Mouse (Mus musculus) left cerebral cortex, adult 2 months (tissue): Measurements from ENCODE around the gene Gm12695. TPM values are rescaled to one million over a fixed set of nuclear protein-coding genes. Genes with fewer than 3 reads are reported as not detected.

Experiments
- DNase-seq, 2 experiments: peaks; one replicate each; pipeline ENCODE4 v3.0.0; 2021 to 2022; ENCODE audit warnings: low spot score in 2 of 2, mixed read lengths in 1 of 2; ENCODE audit errors: extremely low spot score in 1 of 2
- H3K27ac ChIP-seq: fragments of 200-600 bp; 2 replicates; pipeline ENCODE4 v1.8.1; 2022
- H3K4me3 ChIP-seq: fragments of 200-600 bp; 2 replicates; pipeline ENCODE4 v1.8.1; 2022
- CTCF ChIP-seq: fragments of 200-600 bp; IDR thresholded peaks from 2 replicates; pipeline ENCODE4 v1.8.1; 2022; ENCODE audit warnings: antibody characterized with exemption, mild to moderate bottlenecking, moderate library complexity
- intact Hi-C: fragments of 180-260 bp; cut with DNase I; formaldehyde crosslinking; loops from one replicate; pipeline ENCODE4 v1.15.1; 2025
- total RNA-seq, 2 experiments: library from RNA; stranded (reverse); gene quantifications; 2 replicates each; pipeline ENCODE4 v1.2.3; 2021

Gene Gm12695
- total RNA-seq, 2 experiments from 2014 or later: not detected

- no peak for DNase-seq
- Histone ChIP-seq H3K27ac (no peak overlapping the region), H3K4me3 (no peak overlapping the region)
- no peak for TF ChIP-seq CTCF
- intact Hi-C loops: no loop called here
These were observed 44.5 kb downstream of the Gm12695 start for GRCm38 (mm10) chr4:96740472-96740871.

GRCm38 (mm10) chr4:96729256-96729655 lies 55.7 kb downstream of the Gm12695 start:
- DNase-seq: no peak
- no peak for TF ChIP-seq CTCF
- Histone ChIP-seq H3K27ac (no peak overlapping the region), H3K4me3 (no peak overlapping the region)
- intact Hi-C loops: no loop called here

- intact Hi-C loops: no loop called here
- no peak for DNase-seq
- no peak overlapping the region for H3K4me3 ChIP-seq
- no peak overlapping the region for H3K27ac ChIP-seq
- TF ChIP-seq CTCF: no peak
These were observed 56.8 kb downstream of the Gm12695 start for GRCm38 (mm10) chr4:96728211-96728610.

GRCm38 (mm10) chr4:96725415-96726055 lies 59.5 kb downstream of the Gm12695 start:
- no peak for DNase-seq
- no peak overlapping the region for H3K27ac ChIP-seq
- intact Hi-C loops: no loop called here

GRCm38 (mm10) chr4:96722301-96722700 lies 62.7 kb downstream of the Gm12695 start:
- no peak for TF ChIP-seq CTCF
- no peak for DNase-seq
- no peak overlapping the region for H3K27ac ChIP-seq
- H3K4me3 ChIP-seq: no peak overlapping the region
- intact Hi-C loops: no loop called here

More at GRCm38 (mm10) chr4:96725415-96726055, 59.5 kb downstream of the Gm12695 start:
- no peak for TF ChIP-seq CTCF
- H3K4me3 ChIP-seq: no peak overlapping the region

- Histone ChIP-seq H3K27ac (peak overlapping the region; percentile 62), H3K4me3 (no peak overlapping the region)
- peak; percentile 28 to 35 for DNase-seq
- peak; percentile 12 for TF ChIP-seq CTCF
- intact Hi-C loops: loop anchor here (5.0 to 10.0 kb wide), 2 partner anchors 78 to 256 kb away; no protein-coding TSS in a partner anchor
These were observed 65.7 kb downstream of the Gm12695 start for GRCm38 (mm10) chr4:96718977-96719966.

GRCm38 (mm10) chr4:96718503-96718902 lies 66.5 kb downstream of the Gm12695 start:
- DNase-seq: no peak
- intact Hi-C loops: loop anchor here (5.0 to 10.0 kb wide), 2 partner anchors 79 to 256 kb away; no protein-coding TSS in a partner anchor
- TF ChIP-seq CTCF: no peak
- H3K4me3 ChIP-seq: no peak overlapping the region
- H3K27ac ChIP-seq: peak overlapping the region; percentile 55

GRCm38 (mm10) chr4:96705281-96705951 lies 79.6 kb downstream of the Gm12695 start:
- intact Hi-C loops: loop anchor here (10.0 kb wide), 2 partner anchors 1619 to 1739 kb away; no protein-coding TSS in a partner anchor
- TF ChIP-seq CTCF: peak; percentile 80
- peak overlapping the region; percentile 32; the same call in 1 of the 2 replicates for H3K27ac ChIP-seq

GRCm38 (mm10) chr4:96698218-96698561 lies 86.8 kb downstream of the Gm12695 start:
- intact Hi-C loops: loop anchor here (5.0 kb wide), 2 partner anchors 339 to 1049 kb away; no protein-coding TSS in a partner anchor
- Histone ChIP-seq H3K4me3 (no peak overlapping the region), H3K27ac (no peak overlapping the region)
- DNase-seq: no peak
- no peak for TF ChIP-seq CTCF

More at GRCm38 (mm10) chr4:96705281-96705951, 79.6 kb downstream of the Gm12695 start:
- no peak overlapping the region for H3K4me3 ChIP-seq
- DNase-seq: peak; percentile 66 to 71

- peak in 1 of 2 experiments; percentile 30 for DNase-seq
- Histone ChIP-seq H3K27ac (no peak overlapping the region), H3K4me3 (no peak overlapping the region)
- intact Hi-C loops: loop anchor here (5.0 kb wide), 2 partner anchors 340 to 1050 kb away; no protein-coding TSS in a partner anchor
- TF ChIP-seq CTCF: no peak
These were observed 87.3 kb downstream of the Gm12695 start for GRCm38 (mm10) chr4:96697511-96698217.
